ENCODE assay signal across 12 mouse cellular contexts in genomic region chr10:88385758-88386157, GRCm38 (mm10). TPM values are rescaled to one million over a fixed set of nuclear protein-coding genes. Genes with fewer than 3 reads are reported as not detected.
A peak's percentile ranks its signal among the peaks of the same experiment; 100 is the strongest.
DNase-seq lines count a peak whose midpoint lies in the region; ATAC-seq and TF ChIP-seq lines count a peak whose summit lies in the region.
"Had no signal": no experiment of that assay in that cellular context is flagged by ENCODE, and none has a peak within 500 bp of the region (broad histone marks: within the 10 kb centered on the region; RNA-seq: fewer than 3 reads in every experiment).

No protein-coding gene starts in this region.

- no peak overlapping the region for H3K4me2 ChIP-seq in lung, embryonic 14.5 days
- peak overlapping the region; percentile 40 for H3K4me2 ChIP-seq in liver, embryonic 12.5 days
- no peak overlapping the region for H3K4me2 ChIP-seq in stomach, embryonic 14.5 days (replicated peaks; ENCODE audit: low read depth, low read length)
- H3K4me2 ChIP-seq: embryonic facial prominence, embryonic 13.5 days had no signal

- H3K4me3 ChIP-seq in lung, embryonic 14.5 days (ENCODE audit: low read depth, low read length) = no peak overlapping the region
- H3K4me3 ChIP-seq in liver, embryonic 12.5 days = no peak overlapping the region
- no peak overlapping the region for H3K4me3 ChIP-seq in stomach, embryonic 14.5 days (ENCODE audit: low read depth, low read length)
- H3K4me3 ChIP-seq in embryonic facial prominence, embryonic 10.5 days = no peak overlapping the region
- H3K4me3 ChIP-seq: embryonic facial prominence, embryonic 13.5 days had no signal

- no peaks in the 10 kb centered on the region for H3K9me3 ChIP-seq in lung, embryonic 14.5 days (ENCODE audit: low read depth, low read length)
- H3K9me3 ChIP-seq in liver, embryonic 12.5 days (replicated peaks) = no peaks in the 10 kb centered on the region
- H3K9me3 ChIP-seq in stomach, embryonic 14.5 days (ENCODE audit: control insufficient read depth, low read depth, low read length) = no peaks in the 10 kb centered on the region
- no peaks in the 10 kb centered on the region for H3K9me3 ChIP-seq in embryonic facial prominence, embryonic 10.5 days
- H3K9me3 ChIP-seq: embryonic facial prominence, embryonic 13.5 days had no signal

- H3K9ac ChIP-seq in lung, embryonic 14.5 days = no peak overlapping the region
- H3K9ac ChIP-seq in liver, embryonic 12.5 days = no peak overlapping the region
- H3K9ac ChIP-seq in stomach, embryonic 14.5 days (replicated peaks; ENCODE audit: low read depth, low read length) = no peak overlapping the region
- H3K9ac ChIP-seq: embryonic facial prominence, embryonic 13.5 days had no signal

- H3K27me3 ChIP-seq in lung, embryonic 14.5 days (ENCODE audit: insufficient read depth, low read length) = no peaks in the 10 kb centered on the region
- no peaks in the 10 kb centered on the region for H3K27me3 ChIP-seq in liver, embryonic 12.5 days (replicated peaks)
- H3K27me3 ChIP-seq in stomach, embryonic 14.5 days (ENCODE audit: control insufficient read depth, insufficient read depth, low read length) = no peaks in the 10 kb centered on the region
- H3K27me3 ChIP-seq in embryonic facial prominence, embryonic 10.5 days (replicated peaks; ENCODE audit: low read depth, poor library complexity, severe bottlenecking) = no peaks in the 10 kb centered on the region
- H3K27me3 ChIP-seq: embryonic facial prominence, embryonic 13.5 days had no signal

- H3K4me1 ChIP-seq in lung, embryonic 14.5 days (ENCODE audit: insufficient read depth) = no peaks in the 10 kb centered on the region
- H3K4me1 ChIP-seq in liver, embryonic 12.5 days = peaks cover 74% of the 10 kb centered on the region
- H3K4me1 ChIP-seq in stomach, embryonic 14.5 days (ENCODE audit: control insufficient read depth, insufficient read depth, low read length) = peaks cover under 1% of the 10 kb centered on the region; the same call in 1 of the 2 replicates
- peaks cover 36% of the 10 kb centered on the region for H3K4me1 ChIP-seq in embryonic facial prominence, embryonic 10.5 days

- H3K36me3 ChIP-seq in lung, embryonic 14.5 days (ENCODE audit: insufficient read depth) = no peaks in the 10 kb centered on the region
- no peaks in the 10 kb centered on the region for H3K36me3 ChIP-seq in liver, embryonic 12.5 days
- no peaks in the 10 kb centered on the region for H3K36me3 ChIP-seq in stomach, embryonic 14.5 days (ENCODE audit: control insufficient read depth, insufficient read depth, low read length)
- H3K36me3 ChIP-seq in embryonic facial prominence, embryonic 10.5 days (replicated peaks) = no peaks in the 10 kb centered on the region
- H3K36me3 ChIP-seq: embryonic facial prominence, embryonic 13.5 days had no signal

- H3K27ac ChIP-seq in lung, embryonic 14.5 days (ENCODE audit: low read depth) = no peak overlapping the region
- H3K27ac ChIP-seq in liver, embryonic 12.5 days = no peak overlapping the region
- no peak overlapping the region for H3K27ac ChIP-seq in stomach, embryonic 14.5 days (ENCODE audit: low read length)
- no peak overlapping the region for H3K27ac ChIP-seq in embryonic facial prominence, embryonic 10.5 days (replicated peaks)
- H3K27ac ChIP-seq: embryonic facial prominence, embryonic 13.5 days had no signal

- DNase-seq in lung, embryonic 14.5 days = no peak
- DNase-seq in lung, postnatal 4 days = no peak
- DNase-seq in NIH3T3 (ENCODE audit: low read depth) = peak; percentile 45
- DNase-seq in embryonic facial prominence, embryonic 10.5 days (ENCODE audit: low spot score) = no peak
- no peak for DNase-seq in frontal cortex, postnatal 36 days (ENCODE audit: low spot score in 2 of 2)
- DNase-seq: cerebellum, postnatal 14 days; gastrocnemius, postnatal 36 days; kidney, postnatal 14 days had no signal

- TF ChIP-seq CTCF in lung, embryonic 14.5 days (IDR thresholded peaks at IDR 0.05; ENCODE audit: low read depth) = no peak

- 0 out of 2 replicates have a peak, but pooled peaks have one; percentile 29 for ATAC-seq in lung, embryonic 14.5 days (ENCODE audit: insufficient read depth)
- peak; percentile 83 for ATAC-seq in liver, embryonic 12.5 days
- peak; percentile 42; the same call in 1 of the 2 replicates for ATAC-seq in stomach, embryonic 14.5 days (ENCODE audit: insufficient number of reproducible peaks, insufficient read depth, low FRiP score, low read depth)
- ATAC-seq: forebrain, embryonic 14.5 days had no signal

- 42% methylated on average over 6 of the region's 6 CpGs for WGBS in lung, embryonic 14.5 days
- WGBS in liver, embryonic 12.5 days (ENCODE audit: insufficient replicate concordance) = 13% methylated on average over 6 of the region's 6 CpGs
- WGBS in stomach, embryonic 14.5 days = 61% methylated on average over 6 of the region's 6 CpGs
- 74% methylated on average over 6 of the region's 6 CpGs for WGBS in embryonic facial prominence, embryonic 10.5 days

RNA-seq across cellular contexts. Expression of gene Gnptab, which starts 6.8 kb away (rescaled TPM):
- polyA plus RNA-seq in lung, embryonic 14.5 days (2014; fragmentation: Nextera tagmentation; extraction: Ambion mirVana) = 19.7 and 19.8 TPM in 2 replicates
- 7.3 and 8.2 TPM in 2 replicates for polyA plus RNA-seq in liver, embryonic 12.5 days (2016; fragmentation: Nextera tagmentation; extraction: Ambion mirVana)
- 10.7 and 11.1 TPM in 2 replicates for polyA plus RNA-seq in stomach, embryonic 14.5 days (2014; fragmentation: Nextera tagmentation; extraction: Ambion mirVana)
- 8.4 and 9.0 TPM in 2 replicates for polyA plus RNA-seq in embryonic facial prominence, embryonic 10.5 days (2016; fragmentation: Nextera tagmentation; extraction: Ambion mirVana)

RNA-seq across cellular contexts. Expression of gene Dram1, which starts 6.9 kb away (rescaled TPM):
- polyA plus RNA-seq in lung, embryonic 14.5 days (2014; fragmentation: Nextera tagmentation; extraction: Ambion mirVana) = 43.9 and 45.7 TPM in 2 replicates
- polyA plus RNA-seq in liver, embryonic 12.5 days (2016; fragmentation: Nextera tagmentation; extraction: Ambion mirVana) = 0.64 and 0.86 TPM in 2 replicates
- polyA plus RNA-seq in stomach, embryonic 14.5 days (2014; fragmentation: Nextera tagmentation; extraction: Ambion mirVana) = 2.7 and 3.3 TPM in 2 replicates
- 0.29 and 0.39 TPM in 2 replicates for polyA plus RNA-seq in embryonic facial prominence, embryonic 10.5 days (2016; fragmentation: Nextera tagmentation; extraction: Ambion mirVana)

Comparison
In these comparisons a context has a peak if more than half of its experiments do, and no peak if none do; other contexts are left out.
1. ATAC-seq: peak in every context shown above with its lines; median percentile 83 in liver, embryonic 12.5 days; 42 in stomach, embryonic 14.5 days; 29 in lung, embryonic 14.5 days.
2. RNA of gene Dram1, which starts 6.9 kb away (polyA plus RNA-seq): 43.9 to 45.7 TPM in lung, embryonic 14.5 days; 2.7 to 3.3 TPM in stomach, embryonic 14.5 days, 0.64 to 0.86 TPM in liver, embryonic 12.5 days and 0.29 to 0.39 TPM in embryonic facial prominence, embryonic 10.5 days; every median in the first group is over 10 times any median in the second.